Mouse (Mus musculus) fibroblast of lung, adult 2 months (primary cell): Measurements from ENCODE around the gene Ifit2.
"Not testable (repeated sequence)": the region's sequence is repeated elsewhere in the genome, so short reads cannot be mapped to it uniquely, and the experiment has no call there.

ENCODE experiments used
- DNase-seq: peaks from one replicate; pipeline ENCODE4 v3.0.0-alpha.2; 2011; ENCODE audit warnings: low read depth

The Ifit2 gene

DNA sequence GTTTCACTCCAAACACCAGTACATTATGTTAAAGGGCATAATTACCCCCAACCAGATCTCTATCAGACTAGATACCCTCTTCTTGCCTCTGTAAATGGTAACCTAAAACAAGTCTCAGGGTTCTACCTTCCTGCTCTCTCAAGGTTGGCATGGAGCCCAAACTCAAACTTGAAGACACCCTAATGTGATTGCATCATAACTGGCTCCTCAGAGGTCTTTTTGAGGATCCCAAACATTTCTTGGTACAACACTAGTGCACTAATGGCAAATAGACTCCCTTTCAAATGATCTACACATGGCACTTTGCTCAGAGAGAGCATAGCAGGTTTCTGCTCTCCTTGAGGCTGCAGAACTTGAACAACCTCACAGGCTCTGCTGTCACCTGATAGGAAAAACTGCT is 46.3 kb downstream of the Ifit2 start:
- DNase-seq, result no peak

DNA sequence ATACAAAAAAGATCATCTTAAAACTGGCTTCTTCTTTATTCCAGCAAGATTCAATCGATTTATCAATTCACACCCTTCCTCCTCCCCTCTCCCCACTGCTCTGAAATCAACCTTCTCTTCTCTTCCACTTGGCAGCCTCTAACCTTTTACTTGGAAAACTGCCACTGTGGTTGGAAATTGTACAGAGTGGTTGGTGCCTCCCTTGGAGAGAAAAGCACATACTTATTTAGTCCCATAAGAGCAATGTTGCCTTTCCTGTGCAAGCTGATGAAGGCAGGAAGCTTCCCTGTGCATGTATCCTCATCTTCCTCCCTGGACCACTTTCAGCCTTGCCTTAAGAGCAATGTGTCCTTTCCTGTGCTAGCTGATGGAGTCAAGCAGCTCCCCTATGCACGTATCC is 47.8 kb downstream of the Ifit2 start:
- DNase-seq, result peak; percentile 90

DNA sequence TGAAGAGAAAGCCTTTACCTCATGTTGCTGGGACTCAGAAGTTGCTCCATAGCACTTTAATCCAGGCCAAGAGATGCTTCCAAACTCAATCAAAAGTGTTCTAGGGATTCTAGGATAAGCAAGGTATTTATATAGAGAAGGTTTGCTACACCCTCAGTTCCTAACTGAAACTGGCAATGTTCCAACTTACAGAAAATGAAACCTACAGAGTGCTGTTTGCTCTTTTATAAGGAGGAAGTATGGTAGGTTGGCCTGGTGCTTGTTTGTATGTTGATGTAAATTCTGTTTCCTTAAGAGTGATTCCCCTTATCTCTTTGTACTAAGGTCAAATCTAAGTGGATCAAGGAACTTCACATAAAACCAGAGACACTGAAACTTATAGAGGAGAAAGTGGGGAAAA is 48.8 kb downstream of the Ifit2 start:
- not testable (repeated sequence) for DNase-seq

DNA sequence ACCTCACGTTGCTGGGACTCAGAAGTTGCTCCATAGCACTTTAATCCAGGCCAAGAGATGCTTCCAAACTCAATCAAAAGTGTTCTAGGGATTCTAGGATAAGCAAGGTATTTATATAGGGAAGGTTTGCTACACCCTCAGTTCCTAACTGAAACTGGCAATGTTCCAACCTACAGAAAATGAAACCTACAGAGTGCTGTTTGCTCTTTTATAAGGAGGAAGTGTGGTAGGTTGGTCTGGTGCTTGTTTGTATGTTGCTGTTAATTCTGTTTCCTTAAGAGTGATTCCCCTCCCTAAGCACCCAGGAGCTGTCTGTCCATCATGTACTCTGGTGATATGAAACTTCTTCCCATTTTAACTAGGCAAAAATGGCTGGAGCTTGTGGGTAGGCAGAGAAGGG is 51.4 kb downstream of the Ifit2 start, which contains the start of gene Ifit1bl1:
Gene Ifit1bl1 (minus strand): TSS at position 69 of the 400 bp plus-strand sequence.
- DNase-seq, result not testable (repeated sequence)

DNA sequence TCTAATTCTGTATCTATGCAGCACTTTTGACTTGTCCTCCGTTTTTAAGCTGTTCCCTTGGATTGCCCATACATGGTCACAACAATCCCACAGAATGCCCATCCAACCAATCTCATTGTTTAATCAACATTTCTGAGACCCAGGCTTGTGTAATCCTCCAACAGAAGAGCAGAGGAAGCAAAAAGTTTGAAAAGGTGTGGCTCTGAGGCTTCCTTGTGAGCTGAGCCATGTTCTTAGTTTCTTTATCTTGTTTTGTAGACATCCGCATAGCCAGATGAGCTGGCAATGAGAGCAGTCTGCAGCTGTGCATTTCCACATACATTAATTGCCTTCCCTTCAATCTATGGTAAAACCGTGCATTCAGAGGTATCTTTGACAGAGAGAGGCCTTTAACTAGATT is 55.0 kb downstream of the Ifit2 start:
- no peak for DNase-seq

DNA sequence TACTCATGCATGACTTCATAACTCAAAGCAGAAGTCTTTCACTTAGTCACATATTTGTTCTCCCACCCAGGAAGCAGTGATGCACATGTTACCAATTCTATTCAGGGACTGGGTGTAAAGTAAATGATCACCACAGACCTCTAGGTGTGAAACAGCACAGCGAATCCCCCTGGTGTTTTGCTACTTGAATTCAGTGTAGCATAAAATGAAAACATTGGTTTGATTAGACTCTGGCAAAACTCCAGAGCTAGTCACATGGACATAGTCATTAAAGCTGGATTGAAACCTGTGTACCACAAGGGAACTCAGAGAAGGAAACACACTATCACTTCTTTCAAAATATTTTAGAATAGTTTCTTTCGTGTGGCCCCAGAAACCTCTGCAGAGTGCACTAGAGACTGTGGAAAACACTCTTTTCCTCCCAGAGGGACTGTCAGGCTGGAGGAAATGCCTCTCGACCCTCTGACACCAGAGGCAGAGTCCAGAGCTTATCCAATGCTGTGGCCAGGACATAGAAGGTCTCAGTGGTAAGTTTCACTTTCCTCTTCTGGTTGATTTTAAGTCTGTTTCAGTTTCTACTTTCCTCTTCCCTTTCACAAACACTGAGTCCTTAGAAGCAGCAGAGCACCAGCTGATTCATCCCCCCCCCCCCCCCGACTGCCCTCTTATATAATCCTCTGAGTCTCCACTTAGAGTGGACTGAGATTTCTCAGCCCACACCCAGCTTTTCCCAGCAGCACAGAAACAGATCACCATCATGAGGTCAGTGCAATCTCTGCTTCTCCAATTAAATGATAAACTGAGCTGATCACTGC is 57.0 kb downstream of the Ifit2 start, which contains the start of gene Ifit3b:
Gene Ifit3b (plus strand): TSS at position 734 of the 815 bp plus-strand sequence.
- peak; percentile 74 for DNase-seq

DNA sequence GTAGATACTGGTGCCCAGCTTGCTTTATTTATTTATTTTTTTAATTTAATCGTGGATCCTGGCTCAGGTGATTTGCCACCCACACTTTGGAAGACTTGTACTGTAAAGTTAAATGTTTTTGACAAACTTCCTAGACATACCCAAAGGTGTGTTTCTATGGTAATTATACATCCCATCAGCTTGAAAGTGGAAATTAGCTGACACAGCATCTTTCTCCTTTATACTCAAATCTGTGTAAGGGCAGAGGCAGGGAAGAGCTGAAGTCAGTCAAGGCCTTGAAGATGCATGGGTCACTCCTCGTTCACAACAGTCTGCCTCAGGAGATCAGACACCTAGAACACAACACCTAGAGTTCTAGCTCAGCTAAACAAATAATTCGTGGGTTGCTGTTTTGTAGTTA is 59.6 kb downstream of the Ifit2 start:
- not testable (repeated sequence) for DNase-seq

DNA sequence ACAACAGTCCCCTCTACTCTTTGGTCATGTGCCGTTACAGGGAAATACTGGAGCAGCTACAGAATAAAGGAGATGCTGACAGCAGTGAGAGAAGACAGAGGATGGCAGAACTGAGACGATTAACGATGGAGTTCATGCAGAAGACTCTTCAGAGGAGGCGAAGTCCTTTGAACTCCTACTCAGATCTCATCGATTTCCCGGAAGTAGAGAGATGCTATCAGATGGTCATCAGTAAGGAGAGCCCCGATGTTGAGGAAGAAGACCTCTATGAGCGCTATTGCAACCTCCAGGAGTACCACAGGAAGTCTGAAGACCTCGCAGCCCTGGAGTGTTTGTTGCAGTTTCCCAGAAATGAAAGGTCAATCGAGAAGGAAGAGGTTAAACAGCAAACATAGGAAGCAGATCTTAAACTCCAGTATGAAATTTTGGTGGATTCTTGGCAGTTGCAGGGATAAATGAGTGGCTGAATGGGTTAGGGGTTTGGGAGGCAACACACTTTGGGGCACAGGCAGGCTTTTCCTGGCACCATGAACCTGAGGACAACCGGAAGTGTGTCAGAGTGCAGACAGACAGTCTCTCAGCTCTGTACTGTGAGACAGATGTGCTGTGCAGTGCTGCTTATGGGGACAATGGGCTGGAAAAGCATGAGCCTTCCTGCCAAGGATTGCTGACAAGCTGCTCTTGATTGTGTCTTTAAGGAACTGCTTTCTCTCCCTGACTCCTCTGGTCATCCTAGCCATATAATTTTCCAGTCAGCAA is 61.9 kb downstream of the Ifit2 start:
- DNase-seq, result not testable (repeated sequence)

DNA sequence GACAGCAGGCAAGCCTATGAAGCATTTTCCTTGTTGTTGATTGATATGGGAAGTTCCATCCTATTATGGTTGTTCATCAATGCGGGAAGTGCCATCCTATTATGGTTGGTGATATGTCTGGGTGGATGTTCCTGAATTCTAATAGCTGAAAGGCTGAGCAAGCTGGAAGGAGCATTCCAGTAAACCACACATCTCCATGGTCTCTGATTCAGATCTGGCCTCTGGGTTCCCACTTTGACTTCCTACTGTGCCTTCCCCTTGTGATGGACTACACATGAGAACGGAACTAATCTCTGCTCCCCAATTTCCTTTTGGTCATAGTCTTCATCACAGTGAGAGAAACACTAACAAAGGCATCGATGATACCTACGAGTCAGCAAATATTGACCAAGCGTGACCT is 70.4 kb downstream of the Ifit2 start:
- no peak for DNase-seq

DNA sequence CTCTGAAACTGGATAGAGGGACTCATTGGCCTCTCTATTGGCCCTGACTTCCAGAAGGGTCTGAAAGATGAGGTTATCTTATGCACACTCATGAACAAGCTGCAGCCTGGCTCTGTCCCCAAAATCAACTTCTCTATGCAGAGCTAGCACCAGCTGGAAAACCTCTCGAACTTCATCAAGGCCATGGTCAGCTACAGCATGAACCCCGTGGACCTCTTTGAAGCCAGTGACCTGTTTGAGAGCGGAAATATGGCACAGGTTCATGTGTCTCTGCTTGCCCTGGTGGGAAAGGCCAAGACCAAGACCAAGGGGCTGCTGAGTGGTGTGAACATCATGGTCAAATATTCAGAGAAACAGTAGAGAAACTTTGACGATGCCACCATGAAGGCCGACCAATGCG is 73.3 kb downstream of the Ifit2 start:
- DNase-seq, result no peak

DNA sequence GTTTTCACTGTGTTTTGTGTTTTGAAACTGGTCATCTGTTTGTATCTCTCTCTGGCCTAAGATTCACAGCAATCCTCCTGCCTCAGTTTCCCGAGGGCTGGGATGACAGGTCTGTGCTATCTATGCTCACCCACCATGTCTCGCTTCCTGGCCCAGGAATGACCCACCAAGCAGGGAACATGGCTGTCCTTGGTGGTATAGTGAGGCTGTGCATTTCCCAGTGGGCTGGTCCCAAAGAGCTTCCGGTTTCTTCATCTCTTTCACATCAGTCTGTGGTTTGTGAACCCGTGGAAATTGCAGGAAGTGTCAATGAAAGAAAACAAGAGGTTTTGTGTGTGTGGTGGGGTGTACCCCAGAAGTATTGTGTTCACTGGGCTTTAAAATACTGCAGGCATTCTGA is 74.2 kb downstream of the Ifit2 start:
- DNase-seq, result no peak
